Mouse (Mus musculus): ENCODE measurements around the gene Acot8. TPM values are rescaled to one million over a fixed set of nuclear protein-coding genes. Genes with fewer than 3 reads are reported as not detected.

Acot8 gene
- total and polyA plus RNA-seq, 2 experiments from 2014 or later, result 20.2 to 39.5 TPM

DNA sequence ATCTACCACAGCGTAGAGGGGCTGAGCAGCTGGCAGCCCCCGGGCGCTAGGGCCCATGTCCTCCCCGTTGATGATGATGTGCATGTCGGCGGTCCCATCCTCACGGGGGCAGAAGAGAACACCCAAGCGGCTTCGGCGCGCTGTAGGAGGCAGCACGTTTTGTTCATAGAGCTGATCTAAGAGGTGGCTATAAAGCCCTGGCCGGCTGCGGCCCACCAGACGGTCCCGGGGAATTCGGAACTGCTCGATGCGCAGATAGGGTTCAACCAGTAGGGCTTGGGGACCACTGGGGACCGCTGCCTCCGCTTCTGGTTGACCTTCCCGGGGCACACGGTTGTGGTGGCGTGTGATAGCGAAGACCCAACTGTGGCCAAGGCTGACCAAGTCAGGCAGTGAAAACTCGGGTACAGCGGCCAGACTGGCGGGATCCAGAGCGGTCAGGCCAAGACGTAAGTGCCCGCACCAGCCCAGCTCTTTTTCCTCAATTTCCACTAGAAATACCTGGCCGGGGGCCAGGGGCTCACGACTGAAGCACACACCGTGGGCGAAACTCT is 28.1 kb upstream of the Acot8 start, which contains the start of gene Ctsa:
TSS of gene Ctsa (plus strand) at position 126 of the 554 bp plus-strand sequence.
- Histone ChIP-seq H3K9me3 (ENCODE audit: low read length) (no peaks in the 10 kb centered on the region), H3K36me3 (ENCODE audit: insufficient read depth, low read length) (peaks cover 6% of the 10 kb centered on the region; the same call in 1 of the 2 replicates), H3K4me2 (ENCODE audit: low read depth, low read length) (peak within 1 kb of the TSS; percentile 86), H3K9ac (replicated peaks; ENCODE audit: low read length) (peak within 1 kb of the TSS; percentile 56), H3K4me1 (ENCODE audit: insufficient read depth, low read length) (peaks cover 14% of the 10 kb centered on the region; the same call in 1 of the 2 replicates), H3K27me3 (ENCODE audit: insufficient read depth, low read length) (no peaks in the 10 kb centered on the region), H3K4me3 (ENCODE audit: low read length) (peak within 1 kb of the TSS; percentile 56), H3K27ac (peak within 1 kb of the TSS; percentile 79)
- under 1% methylated on average over 35 of the region's 35 CpGs for WGBS
- ATAC-seq (peak; percentile 73), DNase-seq (ENCODE audit: low spot score) (peak; percentile 79)
- TF ChIP-seq CTCF (IDR thresholded peaks at IDR 0.05; ENCODE audit: low read depth), result peak; percentile 54

DNA sequence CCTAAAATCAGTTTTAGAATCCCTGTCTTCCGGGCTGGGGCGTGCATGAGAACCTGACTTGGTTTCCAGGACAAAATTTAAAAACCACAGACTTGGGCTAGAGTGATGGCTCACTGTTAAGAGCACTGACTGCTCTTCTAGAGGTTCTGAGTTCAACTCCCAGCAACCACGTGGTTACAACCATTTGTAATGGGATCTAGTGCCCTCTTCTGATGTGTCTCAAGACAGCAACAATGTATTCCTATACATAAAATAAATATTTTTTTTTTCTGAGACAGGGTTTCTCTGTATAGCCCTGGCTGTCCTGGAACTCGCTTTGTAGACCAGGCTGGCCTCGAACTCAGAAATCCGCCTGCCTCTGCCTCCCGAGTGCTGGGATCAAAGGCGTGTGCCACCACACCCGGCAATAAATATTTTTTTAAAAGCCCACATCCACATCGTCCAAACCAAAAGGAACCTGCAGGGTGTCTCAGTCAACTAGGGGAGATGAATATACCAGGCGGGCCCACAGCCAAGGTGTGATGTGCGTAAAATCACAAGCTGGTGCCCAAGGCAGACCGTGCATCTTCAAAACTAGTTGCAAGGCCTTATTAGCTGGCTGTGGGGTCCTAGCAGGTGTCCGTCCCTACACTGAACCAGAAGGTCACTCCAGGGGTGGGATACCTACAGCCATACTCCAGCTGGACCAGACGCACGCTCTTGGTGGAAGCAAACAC is 27.5 kb upstream of the Acot8 start:
- peaks cover 5% of the 10 kb centered on the region; the same call in 1 of the 2 replicates for H3K36me3 ChIP-seq (ENCODE audit: insufficient read depth, low read length)
- DNase-seq (ENCODE audit: low spot score) (no peak), ATAC-seq (no peak)
- H3K4me2 ChIP-seq (ENCODE audit: low read depth, low read length), result peak overlapping the region; percentile 86
- no peaks in the 10 kb centered on the region for H3K27me3 ChIP-seq (ENCODE audit: insufficient read depth, low read length)
- TF ChIP-seq CTCF (IDR thresholded peaks at IDR 0.05; ENCODE audit: low read depth), result no peak
- WGBS, result 50% methylated on average over 16 of the region's 16 CpGs
- H3K9ac ChIP-seq (replicated peaks; ENCODE audit: low read length), result peak overlapping the region; percentile 56
- no peaks in the 10 kb centered on the region for H3K9me3 ChIP-seq (ENCODE audit: low read length)
- H3K4me1 ChIP-seq (ENCODE audit: insufficient read depth, low read length), result peaks cover 14% of the 10 kb centered on the region; the same call in 1 of the 2 replicates
- peak overlapping the region; percentile 79 for H3K27ac ChIP-seq
- H3K4me3 ChIP-seq (ENCODE audit: low read length), result peak overlapping the region; percentile 56

DNA sequence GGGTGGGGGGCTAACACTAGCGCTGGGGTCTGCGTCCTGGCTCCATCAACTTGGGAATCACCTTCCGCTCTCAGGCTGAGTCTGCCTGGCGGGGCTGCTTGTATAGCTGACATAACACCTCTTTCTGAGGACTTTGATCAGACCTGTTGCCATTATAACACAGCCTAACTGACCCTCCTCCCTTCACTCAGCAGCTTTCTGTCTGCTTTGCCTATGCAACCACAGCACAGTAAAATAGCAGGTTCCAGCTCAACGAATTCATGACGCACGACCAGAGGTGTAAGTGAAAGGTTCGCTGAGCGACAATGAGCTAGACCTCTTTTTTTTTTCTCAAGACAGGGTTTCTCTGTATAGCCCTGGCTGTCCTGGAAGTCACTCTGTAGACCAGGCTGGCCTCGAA is 26.3 kb upstream of the Acot8 start:
- H3K4me3 ChIP-seq (ENCODE audit: low read length), result no peak overlapping the region
- DNase-seq (ENCODE audit: low spot score) (no peak), ATAC-seq (no peak)
- H3K4me2 ChIP-seq (ENCODE audit: low read depth, low read length), result no peak overlapping the region
- TF ChIP-seq CTCF (IDR thresholded peaks at IDR 0.05; ENCODE audit: low read depth), result no peak
- WGBS, result 90% methylated on average over 10 of the region's 10 CpGs
- H3K27me3 ChIP-seq (ENCODE audit: insufficient read depth, low read length), result no peaks in the 10 kb centered on the region
- H3K9ac ChIP-seq (replicated peaks; ENCODE audit: low read length), result no peak overlapping the region
- H3K4me1 ChIP-seq (ENCODE audit: insufficient read depth, low read length), result peaks cover 14% of the 10 kb centered on the region; the same call in 1 of the 2 replicates
- H3K27ac ChIP-seq, result no peak overlapping the region
- H3K36me3 ChIP-seq (ENCODE audit: insufficient read depth, low read length), result peaks cover 6% of the 10 kb centered on the region; the same call in 1 of the 2 replicates
- no peaks in the 10 kb centered on the region for H3K9me3 ChIP-seq (ENCODE audit: low read length)

DNA sequence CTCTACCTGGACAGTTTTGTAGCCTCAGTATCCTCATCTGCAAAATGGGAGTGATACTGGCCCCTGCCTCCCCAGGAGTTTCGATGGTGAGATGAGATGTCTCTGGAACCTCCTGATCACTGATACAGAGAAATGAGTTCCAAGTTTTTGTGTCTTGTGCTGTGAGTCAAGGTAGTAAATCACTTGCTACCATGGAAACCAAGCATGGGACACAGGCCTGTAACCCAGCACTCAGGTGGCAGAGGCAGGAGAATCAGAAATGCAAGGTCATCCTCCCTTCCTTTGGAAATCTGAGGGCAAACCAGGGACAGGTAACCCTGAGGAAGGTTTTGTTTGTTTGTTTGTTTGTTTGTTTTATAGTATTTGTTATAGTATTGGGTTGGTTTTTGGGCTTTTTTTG is 24.4 kb upstream of the Acot8 start:
- Histone ChIP-seq H3K4me2 (ENCODE audit: low read depth, low read length) (no peak overlapping the region), H3K9ac (replicated peaks; ENCODE audit: low read length) (no peak overlapping the region), H3K9me3 (ENCODE audit: low read length) (no peaks in the 10 kb centered on the region), H3K36me3 (ENCODE audit: insufficient read depth, low read length) (peaks cover 18% of the 10 kb centered on the region; the same call in 1 of the 2 replicates), H3K27me3 (ENCODE audit: insufficient read depth, low read length) (no peaks in the 10 kb centered on the region), H3K4me3 (ENCODE audit: low read length) (no peak overlapping the region), H3K27ac (no peak overlapping the region), H3K4me1 (ENCODE audit: insufficient read depth, low read length) (peaks cover 4% of the 10 kb centered on the region; the same call in 1 of the 2 replicates)
- TF ChIP-seq CTCF (IDR thresholded peaks at IDR 0.05; ENCODE audit: low read depth), result no peak
- 94% methylated on average over 1 of the region's 1 CpGs for WGBS
- no peak for DNase-seq (ENCODE audit: low spot score)
- no peak for ATAC-seq

DNA sequence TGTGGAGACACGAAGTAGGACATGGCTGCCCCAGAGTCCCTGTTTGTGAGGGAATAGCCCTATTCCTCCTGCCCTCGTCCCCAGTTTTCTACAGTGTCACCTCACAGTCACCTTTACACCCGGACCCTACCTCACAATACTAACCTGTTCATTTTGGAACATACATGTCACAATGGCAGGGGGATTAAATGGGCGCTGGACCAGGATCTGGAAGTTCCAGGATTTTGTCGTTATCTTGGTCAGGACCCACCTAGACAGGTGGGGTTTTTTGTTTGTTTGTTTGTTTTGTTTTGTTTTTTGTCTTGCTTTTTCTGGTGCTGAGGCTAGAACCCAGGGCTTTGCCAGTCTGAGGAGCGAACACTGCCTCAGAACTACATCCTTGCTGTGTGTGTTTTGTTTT is 23.8 kb upstream of the Acot8 start, which contains the start of gene Spata25:
TSS of gene Spata25 (minus strand) at position 101 of the 400 bp plus-strand sequence.
- Histone ChIP-seq H3K4me3 (ENCODE audit: low read length) (no peak within 1 kb of the TSS), H3K4me1 (ENCODE audit: insufficient read depth, low read length) (peaks cover 3% of the 10 kb centered on the region; the same call in 1 of the 2 replicates), H3K27ac (no peak within 1 kb of the TSS), H3K4me2 (ENCODE audit: low read depth, low read length) (no peak within 1 kb of the TSS), H3K36me3 (ENCODE audit: insufficient read depth, low read length) (peaks cover 18% of the 10 kb centered on the region; the same call in 1 of the 2 replicates), H3K9ac (replicated peaks; ENCODE audit: low read length) (no peak within 1 kb of the TSS), H3K9me3 (ENCODE audit: low read length) (no peaks in the 10 kb centered on the region), H3K27me3 (ENCODE audit: insufficient read depth, low read length) (no peaks in the 10 kb centered on the region)
- 86% methylated on average over 6 of the region's 6 CpGs for WGBS
- DNase-seq (ENCODE audit: low spot score) (no peak), ATAC-seq (no peak)
- no peak for TF ChIP-seq CTCF (IDR thresholded peaks at IDR 0.05; ENCODE audit: low read depth)

DNA sequence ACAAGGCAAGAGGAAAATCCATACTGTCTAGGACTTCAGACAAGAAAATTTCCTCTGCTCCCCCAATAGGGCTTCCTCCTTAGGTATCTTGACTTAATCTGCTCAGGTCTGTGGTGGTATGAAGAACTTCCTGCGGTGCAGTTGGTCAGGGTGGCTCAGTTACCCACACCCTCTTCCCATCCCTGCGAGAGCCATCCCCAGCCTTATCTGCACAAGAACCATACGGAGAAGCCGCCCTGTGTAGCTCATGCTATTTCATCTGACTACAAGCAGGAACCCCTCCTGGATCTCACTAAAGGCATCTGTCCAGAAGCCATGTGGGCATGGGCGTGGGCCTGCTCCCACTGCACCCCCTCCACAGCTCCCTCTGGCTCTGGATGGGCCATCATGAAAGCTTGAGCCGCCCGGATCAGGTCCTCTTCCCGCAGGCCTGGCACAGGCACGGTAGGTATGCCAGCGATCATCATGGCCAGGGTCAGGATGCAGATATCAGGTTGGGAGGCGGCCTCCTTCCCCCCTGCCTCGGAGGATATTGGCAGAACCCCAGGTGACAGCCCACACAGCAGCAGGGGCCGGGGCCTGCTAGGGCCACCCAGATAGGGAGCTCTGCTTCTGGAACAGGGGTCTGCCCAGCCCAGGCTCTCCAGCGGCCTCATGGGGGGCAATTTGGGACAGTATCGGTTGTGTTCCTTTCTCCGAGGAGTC is 22.6 kb upstream of the Acot8 start:
- Histone ChIP-seq H3K9ac (replicated peaks; ENCODE audit: low read length) (no peak overlapping the region), H3K4me1 (ENCODE audit: insufficient read depth, low read length) (no peaks in the 10 kb centered on the region), H3K36me3 (ENCODE audit: insufficient read depth, low read length) (peaks cover 18% of the 10 kb centered on the region; the same call in 1 of the 2 replicates), H3K9me3 (ENCODE audit: low read length) (no peaks in the 10 kb centered on the region), H3K27me3 (ENCODE audit: insufficient read depth, low read length) (no peaks in the 10 kb centered on the region), H3K4me2 (ENCODE audit: low read depth, low read length) (no peak overlapping the region), H3K27ac (no peak overlapping the region), H3K4me3 (ENCODE audit: low read length) (no peak overlapping the region)
- WGBS, result 83% methylated on average over 16 of the region's 16 CpGs
- TF ChIP-seq CTCF (IDR thresholded peaks at IDR 0.05; ENCODE audit: low read depth), result no peak
- ATAC-seq (no peak), DNase-seq (ENCODE audit: low spot score) (no peak)

Measured in hindbrain, postnatal 0 days (tissue).